Mouse (Mus musculus): ENCODE measurements around the gene Syn2.

The Syn2 gene

GRCm38 (mm10) chr6:115245500-115246058 lies 110.9 kb downstream of the Syn2 start:
- DNase-seq (ENCODE audit: low spot score), result no peak

DNA sequence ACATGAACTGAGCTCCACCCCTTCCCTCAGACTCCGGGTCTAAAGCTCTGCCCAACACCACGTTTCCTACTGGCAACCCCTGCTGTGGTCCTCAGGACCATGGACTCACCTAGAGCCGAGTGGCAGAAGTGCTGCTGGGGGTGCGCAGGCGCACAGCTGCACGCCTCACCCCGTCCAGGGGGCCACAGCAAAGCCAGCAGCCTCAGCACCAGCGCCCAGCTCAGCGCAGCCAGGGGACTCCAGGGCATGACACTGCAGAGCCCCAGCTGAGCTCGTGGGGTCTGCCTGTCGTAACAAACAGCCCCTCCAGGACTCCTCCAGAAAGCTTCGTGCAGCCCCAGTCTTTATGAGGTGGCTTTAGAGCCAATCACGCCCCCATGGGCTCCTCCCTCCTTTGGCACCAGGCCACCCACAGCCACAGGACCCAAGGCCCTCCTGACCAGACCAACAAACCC lies 116.9 kb downstream of the Syn2 start:
- DNase-seq (ENCODE audit: low spot score), result no peak

GRCm38 (mm10) chr6:115252099-115252873 lies 117.6 kb downstream of the Syn2 start, which contains the start of gene Timp4:
Gene Timp4 (minus strand): TSS chr6:115252205.
- no peak for DNase-seq (ENCODE audit: low spot score)

DNA sequence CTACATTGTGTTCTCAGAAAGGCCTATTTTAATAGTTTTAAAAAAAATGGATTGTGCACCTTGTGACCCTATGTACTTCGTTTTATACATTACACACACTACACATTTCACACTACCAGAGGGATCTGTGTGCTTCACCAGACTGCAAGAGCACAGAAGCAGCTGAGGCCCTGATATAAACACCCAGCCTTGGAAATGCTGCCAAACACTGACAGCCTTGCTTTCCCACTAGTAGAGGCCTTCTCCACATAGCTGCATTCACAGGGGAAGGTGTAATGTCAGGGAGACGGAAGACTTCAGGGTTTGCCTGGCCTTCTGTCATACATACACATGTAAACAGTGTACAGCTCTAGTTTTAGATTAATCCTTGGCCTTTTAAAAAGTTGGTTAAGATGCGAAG lies 120.5 kb downstream of the Syn2 start:
- no peak for DNase-seq (ENCODE audit: low spot score)

DNA sequence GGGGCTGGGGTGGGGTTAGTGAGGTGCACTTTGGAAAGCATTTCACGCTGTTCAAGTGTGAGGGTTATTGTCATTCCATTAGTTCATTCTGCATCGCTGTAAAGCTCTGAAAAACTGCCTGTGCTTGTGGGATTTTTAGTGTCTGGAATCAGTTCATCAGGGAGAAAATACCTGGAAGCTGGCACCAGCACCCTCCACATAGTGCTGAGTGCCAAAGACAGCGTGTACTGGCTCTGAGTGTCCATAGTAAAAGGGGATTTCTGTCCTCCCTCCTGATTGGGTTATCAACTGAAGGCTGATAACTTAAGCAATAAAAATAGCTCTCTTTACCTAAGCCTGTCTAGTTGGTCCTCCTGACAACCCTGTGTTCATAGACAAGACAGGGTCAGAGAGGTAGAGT lies 125.8 kb downstream of the Syn2 start:
- no peak for DNase-seq (ENCODE audit: low spot score)

DNA sequence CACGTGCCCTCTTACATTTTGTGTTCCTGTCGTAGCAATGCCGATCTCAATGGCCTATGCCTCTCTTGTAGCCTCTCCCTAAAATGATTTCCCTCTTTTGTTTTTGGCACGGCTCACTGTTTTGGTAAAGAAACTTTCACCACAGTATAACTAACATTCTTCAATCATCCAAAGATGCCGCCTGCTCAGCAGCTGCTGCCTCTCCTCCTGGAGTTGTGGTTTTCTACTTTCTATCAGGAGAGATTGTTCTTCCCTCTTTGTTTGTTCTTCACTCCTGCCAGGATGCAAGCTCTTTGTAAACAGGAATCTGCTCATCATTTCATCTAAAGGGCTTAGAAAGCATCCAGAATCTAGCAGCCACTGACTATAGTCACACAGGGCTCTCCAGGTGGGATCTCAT lies 132.1 kb downstream of the Syn2 start:
- DNase-seq (ENCODE audit: low spot score), result no peak

DNA sequence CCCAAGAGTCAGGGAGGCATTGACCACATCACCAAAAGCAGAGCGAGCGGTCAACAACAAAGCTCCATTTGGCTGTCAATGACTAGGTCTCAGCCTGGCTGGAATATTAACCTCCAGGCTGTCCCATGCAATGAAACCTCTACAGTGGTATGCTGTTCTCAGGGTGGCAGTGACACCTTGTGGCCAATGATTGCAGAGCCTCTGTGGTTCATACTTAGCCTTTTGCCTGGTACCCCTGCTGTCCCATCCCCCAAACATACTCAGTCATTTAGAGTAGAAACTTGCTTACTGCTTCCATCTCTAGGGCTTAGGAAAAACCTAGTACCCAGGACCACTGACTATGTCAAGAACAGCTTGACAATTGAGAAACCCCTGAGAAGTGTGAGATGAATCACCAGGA lies 133.2 kb downstream of the Syn2 start:
- DNase-seq (ENCODE audit: low spot score), result peak; percentile 76

- DNase-seq (ENCODE audit: low spot score), result no peak
Measured at GRCm38 (mm10) chr6:115268551-115269385, 134.1 kb downstream of the Syn2 start.

DNA sequence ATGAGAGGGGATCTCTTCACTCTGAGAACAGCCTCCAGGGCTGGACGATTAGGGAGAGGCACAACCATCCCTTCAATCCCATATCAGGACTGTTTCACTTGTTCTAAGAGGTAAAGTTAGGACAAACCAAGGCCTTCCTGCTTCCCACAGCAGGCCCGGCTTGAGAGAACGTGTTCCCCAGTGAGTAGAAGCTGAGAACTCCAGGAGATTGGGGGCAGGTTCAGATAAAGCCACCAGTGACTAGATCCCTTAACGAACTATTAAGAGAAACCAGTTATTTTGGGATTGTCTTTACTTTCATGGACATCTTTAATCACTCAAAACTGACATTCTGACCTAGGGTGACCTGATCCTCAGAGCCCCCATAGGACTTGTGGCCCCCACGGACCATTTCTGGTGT lies 134.9 kb downstream of the Syn2 start:
- no peak for DNase-seq (ENCODE audit: low spot score)

GRCm38 (mm10) chr6:115270085-115270484 lies 135.4 kb downstream of the Syn2 start:
- DNase-seq (ENCODE audit: low spot score), result no peak

- DNase-seq (ENCODE audit: low spot score), result no peak
Measured at GRCm38 (mm10) chr6:115271326-115271725, 136.6 kb downstream of the Syn2 start.

GRCm38 (mm10) chr6:115271866-115272271 lies 137.2 kb downstream of the Syn2 start:
- DNase-seq (ENCODE audit: low spot score), result no peak

DNA sequence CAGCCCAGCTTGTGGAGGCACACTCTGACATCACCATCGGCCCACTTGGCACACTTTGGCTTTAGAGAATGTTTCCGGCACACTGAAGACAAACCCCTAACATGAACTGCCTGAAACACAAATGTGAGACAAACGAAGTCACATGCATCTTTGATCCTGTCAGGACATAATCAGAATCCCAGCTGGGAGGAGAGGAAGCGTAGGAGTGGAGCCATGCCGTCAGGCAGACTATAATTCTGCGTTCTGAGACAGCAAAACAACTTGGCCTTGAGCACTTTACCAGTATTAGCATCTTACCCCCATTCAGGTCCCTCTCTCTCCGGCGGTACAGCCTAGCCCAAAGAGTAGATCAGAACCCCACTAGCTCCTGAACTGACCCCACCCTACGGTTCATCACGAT lies 138.6 kb downstream of the Syn2 start:
- no peak for DNase-seq (ENCODE audit: low spot score)

DNA sequence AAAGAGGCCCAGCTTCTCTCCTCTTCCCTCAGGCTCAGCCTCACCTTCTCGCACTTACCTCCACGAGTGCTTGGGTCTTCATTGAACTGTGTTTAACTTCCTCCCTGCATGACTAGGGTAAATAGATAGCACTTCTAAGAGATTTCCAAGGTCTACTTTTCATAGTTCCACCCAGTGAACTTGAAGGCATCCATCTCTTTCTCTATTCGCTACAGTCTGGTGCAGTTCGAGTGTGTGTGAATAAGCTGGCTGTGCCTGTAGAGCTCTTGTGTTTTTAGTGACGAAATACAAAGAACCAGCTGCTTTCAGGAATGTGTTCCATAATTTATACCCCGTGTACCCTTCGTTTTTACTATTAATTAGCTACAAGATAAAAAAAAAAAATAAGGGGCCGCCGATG lies 140.0 kb downstream of the Syn2 start:
- no peak for DNase-seq (ENCODE audit: low spot score)

GRCm38 (mm10) chr6:115275116-115275815 lies 140.6 kb downstream of the Syn2 start:
- DNase-seq (ENCODE audit: low spot score), result no peak

DNA sequence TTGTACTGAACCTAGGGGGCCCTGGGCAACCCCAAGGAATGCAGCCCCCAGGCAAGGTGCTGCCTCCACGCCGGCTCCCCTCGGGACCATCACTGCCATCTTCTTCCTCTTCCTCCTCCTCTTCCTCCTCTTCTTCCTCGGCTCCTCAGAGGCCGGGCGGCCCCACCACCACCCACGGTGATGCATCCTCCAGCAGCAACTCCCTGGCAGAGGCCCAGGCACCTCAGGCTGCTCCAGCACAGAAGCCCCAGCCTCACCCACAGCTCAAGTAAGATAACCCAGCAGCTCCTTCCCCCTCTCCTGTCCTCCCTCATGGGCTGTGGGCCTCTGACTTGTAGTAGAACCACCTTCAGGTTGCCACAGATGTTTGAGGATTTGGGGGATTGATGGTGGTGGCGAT lies 143.4 kb downstream of the Syn2 start:
- no peak for DNase-seq (ENCODE audit: low spot score)

GRCm38 (mm10) chr6:115279639-115280038 lies 144.9 kb downstream of the Syn2 start:
- DNase-seq (ENCODE audit: low spot score), result no peak

- no peak for DNase-seq (ENCODE audit: low spot score)
Measured at GRCm38 (mm10) chr6:115284153-115284552, 149.5 kb downstream of the Syn2 start.

- no peak for DNase-seq (ENCODE audit: low spot score)
Measured at GRCm38 (mm10) chr6:115286441-115286840, 151.7 kb downstream of the Syn2 start.

DNA sequence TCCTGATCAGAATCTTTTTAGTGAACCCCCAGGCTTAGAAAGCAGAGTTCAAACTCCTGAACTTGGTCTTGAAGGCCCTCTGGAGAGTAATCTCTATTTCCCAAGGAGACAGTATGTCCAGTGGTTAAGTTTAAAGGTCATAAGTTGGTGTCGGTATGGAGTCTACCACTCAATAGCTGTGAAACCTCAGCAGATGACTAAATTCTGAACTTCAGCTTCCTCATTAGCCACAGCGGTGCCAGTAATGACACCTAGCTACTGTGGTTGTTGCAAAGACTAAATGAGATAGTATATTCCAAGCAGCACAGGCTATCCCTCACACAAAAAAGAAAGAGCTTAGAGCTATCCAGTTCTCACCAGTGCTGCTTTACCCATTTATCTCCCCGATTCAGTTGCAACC lies 153.5 kb downstream of the Syn2 start:
- no peak for DNase-seq (ENCODE audit: low spot score)

GRCm38 (mm10) chr6:115290561-115290960 lies 155.9 kb downstream of the Syn2 start:
- no peak for DNase-seq (ENCODE audit: low spot score)

DNA sequence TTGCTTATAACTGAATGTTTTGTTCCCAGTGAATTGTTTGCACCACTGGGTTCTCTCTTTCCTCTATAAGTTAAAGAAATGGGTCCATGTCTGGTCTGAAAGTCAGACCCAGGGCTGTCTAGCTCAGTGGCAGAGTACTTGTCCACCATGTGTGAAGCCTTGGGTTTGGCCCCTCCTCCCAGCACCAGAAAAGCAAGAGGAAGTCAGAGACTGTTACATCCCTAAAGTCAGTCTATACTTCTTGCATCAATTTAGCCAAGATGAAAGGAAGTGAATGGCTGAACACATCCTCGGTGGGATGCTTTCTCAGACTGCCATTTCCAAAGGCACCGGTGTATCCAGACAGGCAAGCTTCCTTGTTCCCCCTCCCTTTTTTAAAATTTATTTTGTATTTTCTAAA lies 156.4 kb downstream of the Syn2 start:
- DNase-seq (ENCODE audit: low spot score), result no peak

Data from layer of hippocampus, adult 11-12 months (tissue).